ENCODE assay signal across 10 mouse cellular contexts in genomic region chr7:142146033-142146432, GRCm38 (mm10). TPM values are rescaled to one million over a fixed set of nuclear protein-coding genes. Genes with fewer than 3 reads are reported as not detected.
DNase-seq lines count a peak whose midpoint lies in the region; ATAC-seq lines count a peak whose summit lies in the region.
"Had no signal": no experiment of that assay in that cellular context is flagged by ENCODE, and none has a peak within 500 bp of the region (broad histone marks: within the 10 kb centered on the region; RNA-seq: fewer than 3 reads in every experiment).

No protein-coding gene starts in this region.

- H3K27ac ChIP-seq in forebrain, embryonic 11.5 days (ENCODE audit: low read depth, low read length): no peak overlapping the region
- H3K27ac ChIP-seq in forebrain, embryonic 12.5 days: no peak overlapping the region
- no peak overlapping the region for H3K27ac ChIP-seq in liver, embryonic 13.5 days

- no peaks in the 10 kb centered on the region for H3K4me1 ChIP-seq in forebrain, embryonic 11.5 days (replicated peaks; ENCODE audit: control insufficient read depth, insufficient read depth, low read length)
- H3K4me1 ChIP-seq in forebrain, embryonic 12.5 days: no peaks in the 10 kb centered on the region
- H3K4me1 ChIP-seq in liver, embryonic 13.5 days (replicated peaks): no peaks in the 10 kb centered on the region

- ATAC-seq in forebrain, embryonic 11.5 days (replicated peaks; ENCODE audit: low FRiP score): no peak
- no peak for ATAC-seq in forebrain, embryonic 12.5 days (ENCODE audit: low FRiP score)
- no peak for ATAC-seq in liver, embryonic 13.5 days (ENCODE audit: low read depth)

- H3K9me3 ChIP-seq in forebrain, embryonic 11.5 days (ENCODE audit: control insufficient read depth, low read length): no peaks in the 10 kb centered on the region
- no peaks in the 10 kb centered on the region for H3K9me3 ChIP-seq in forebrain, embryonic 12.5 days
- H3K9me3 ChIP-seq in liver, embryonic 13.5 days (replicated peaks): no peaks in the 10 kb centered on the region

- no peaks in the 10 kb centered on the region for H3K36me3 ChIP-seq in forebrain, embryonic 11.5 days (ENCODE audit: control insufficient read depth, insufficient read depth, low read length)
- H3K36me3 ChIP-seq in forebrain, embryonic 12.5 days (replicated peaks): no peaks in the 10 kb centered on the region
- no peaks in the 10 kb centered on the region for H3K36me3 ChIP-seq in liver, embryonic 13.5 days

- H3K4me2 ChIP-seq in forebrain, embryonic 11.5 days (ENCODE audit: low read depth, low read length, severe bottlenecking): no peak overlapping the region
- H3K4me2 ChIP-seq in forebrain, embryonic 12.5 days: no peak overlapping the region
- no peak overlapping the region for H3K4me2 ChIP-seq in liver, embryonic 13.5 days

- no peaks in the 10 kb centered on the region for H3K27me3 ChIP-seq in forebrain, embryonic 11.5 days (ENCODE audit: control insufficient read depth, insufficient read depth, low read length)
- H3K27me3 ChIP-seq in forebrain, embryonic 12.5 days: peaks cover 4% of the 10 kb centered on the region; the same call in 1 of the 2 replicates
- H3K27me3 ChIP-seq in liver, embryonic 13.5 days: no peaks in the 10 kb centered on the region

- H3K9ac ChIP-seq in forebrain, embryonic 11.5 days (ENCODE audit: low read length): no peak overlapping the region
- H3K9ac ChIP-seq in forebrain, embryonic 12.5 days: no peak overlapping the region
- H3K9ac ChIP-seq in liver, embryonic 13.5 days: no peak overlapping the region

- WGBS in forebrain, embryonic 11.5 days: 11% methylated on average over 1 of the region's 1 CpGs
- WGBS in forebrain, embryonic 12.5 days: 4% methylated on average over 1 of the region's 1 CpGs
- 8% methylated on average over 1 of the region's 1 CpGs for WGBS in liver, embryonic 13.5 days (ENCODE audit: insufficient replicate concordance)

- no peak overlapping the region for H3K4me3 ChIP-seq in forebrain, embryonic 11.5 days (ENCODE audit: low read depth, low read length)
- H3K4me3 ChIP-seq in forebrain, embryonic 12.5 days (replicated peaks): no peak overlapping the region
- no peak overlapping the region for H3K4me3 ChIP-seq in liver, embryonic 13.5 days (replicated peaks)
- H3K4me3 ChIP-seq: myocyte had no signal

- peak; percentile 65 for DNase-seq in forebrain, embryonic 11.5 days (ENCODE audit: low spot score)
- DNase-seq in ovary, adult 18-20 months (ENCODE audit: low spot score): peak; percentile 5
- DNase-seq in ovary, postnatal 10 days (ENCODE audit: low spot score): no peak
- peak; percentile 30 for DNase-seq in c-Kit-positive CD71-positive TER-119-positive erythroid progenitor cells, embryonic 14.5 days (ENCODE audit: low spot score)
- peak; percentile 65 for DNase-seq in heart, postnatal 4 days
- peak; percentile 8 for DNase-seq in liver, embryonic 13.5 days
- DNase-seq in right cerebral cortex, postnatal 10 days (ENCODE audit: low spot score in 2 of 2): peak; percentile 30 to 50

RNA-seq across cellular contexts. Expression of gene Gm45337, which starts 1.6 kb away (rescaled TPM):
- not detected in 2 replicates for polyA plus RNA-seq in forebrain, embryonic 11.5 days (2014; fragmentation: Nextera tagmentation; extraction: Ambion mirVana)
- not detected in 2 replicates for polyA plus RNA-seq in forebrain, embryonic 12.5 days (2016; fragmentation: Nextera tagmentation; extraction: Ambion mirVana)
- not detected for total RNA-seq in heart, postnatal 4 days (2021)
- not detected in 2 replicates for polyA plus RNA-seq in liver, embryonic 13.5 days (2015; fragmentation: Nextera tagmentation; extraction: Ambion mirVana)
- polyA plus RNA-seq: heart, embryonic 16.5 days; myocyte had no signal

RNA-seq across cellular contexts. Expression of gene Gm39115, which starts 10.2 kb away (rescaled TPM):
- polyA plus RNA-seq in forebrain, embryonic 11.5 days (2014; fragmentation: Nextera tagmentation; extraction: Ambion mirVana): not detected in 2 replicates
- polyA plus RNA-seq in forebrain, embryonic 12.5 days (2016; fragmentation: Nextera tagmentation; extraction: Ambion mirVana): not detected in 2 replicates
- total RNA-seq in heart, postnatal 4 days (2021): not detected
- polyA plus RNA-seq in liver, embryonic 13.5 days (2015; fragmentation: Nextera tagmentation; extraction: Ambion mirVana): not detected in 2 replicates
- polyA plus RNA-seq: heart, embryonic 16.5 days; myocyte had no signal

RNA-seq across cellular contexts. Expression of gene Gm29735, which starts 10.9 kb away (rescaled TPM):
- not detected in 2 replicates for polyA plus RNA-seq in forebrain, embryonic 11.5 days (2014; fragmentation: Nextera tagmentation; extraction: Ambion mirVana)
- polyA plus RNA-seq in forebrain, embryonic 12.5 days (2016; fragmentation: Nextera tagmentation; extraction: Ambion mirVana): not detected in 2 replicates
- total RNA-seq in heart, postnatal 4 days (2021): not detected
- polyA plus RNA-seq in liver, embryonic 13.5 days (2015; fragmentation: Nextera tagmentation; extraction: Ambion mirVana): not detected in 2 replicates
- polyA plus RNA-seq: heart, embryonic 16.5 days; myocyte had no signal

RNA-seq across cellular contexts. Expression of gene Gm4553, which starts 19.5 kb away (rescaled TPM):
- not detected in 2 replicates for polyA plus RNA-seq in forebrain, embryonic 11.5 days (2014; fragmentation: Nextera tagmentation; extraction: Ambion mirVana)
- not detected in 2 replicates for polyA plus RNA-seq in forebrain, embryonic 12.5 days (2016; fragmentation: Nextera tagmentation; extraction: Ambion mirVana)
- not detected for total RNA-seq in heart, postnatal 4 days (2021)
- not detected in 2 replicates for polyA plus RNA-seq in liver, embryonic 13.5 days (2015; fragmentation: Nextera tagmentation; extraction: Ambion mirVana)
- polyA plus RNA-seq: heart, embryonic 16.5 days; myocyte had no signal

RNA-seq across cellular contexts. Expression of gene Gm45618, which starts 25.5 kb away (rescaled TPM):
- 0.31 TPM in 1 of 2 replicates, not detected in the other for polyA plus RNA-seq in forebrain, embryonic 11.5 days (2014; fragmentation: Nextera tagmentation; extraction: Ambion mirVana)
- not detected in 2 replicates for polyA plus RNA-seq in forebrain, embryonic 12.5 days (2016; fragmentation: Nextera tagmentation; extraction: Ambion mirVana)
- not detected for total RNA-seq in heart, postnatal 4 days (2021)
- polyA plus RNA-seq in liver, embryonic 13.5 days (2015; fragmentation: Nextera tagmentation; extraction: Ambion mirVana): not detected in 2 replicates
- polyA plus RNA-seq: heart, embryonic 16.5 days; myocyte had no signal
